Mouse (Mus musculus) B cell, adult 2 months (primary cell): ENCODE data around the gene Mxra8.

Experiments
- DNase-seq, 2 experiments: peaks; one replicate each; pipeline ENCODE4 v3.0.0; 2022

Mxra8 gene

GRCm38 (mm10) chr4:155868614-155869298, 29.3 kb downstream of the Mxra8 start:
- no peak for DNase-seq

GRCm38 (mm10) chr4:155869317-155870033, 30.0 kb downstream of the Mxra8 start, which contains the start of the genes Cptp and Ints11:
Cptp (minus strand) TSS chr4:155869440.
Ints11 (plus strand) TSS chr4:155869546.
- DNase-seq, result peak; percentile 96

GRCm38 (mm10) chr4:155871404-155871803, 31.9 kb downstream of the Mxra8 start:
- no peak for DNase-seq

- DNase-seq, result no peak
These were observed 44.1 kb downstream of the Mxra8 start for GRCm38 (mm10) chr4:155883587-155883986.

GRCm38 (mm10) chr4:155886330-155886729, 46.9 kb downstream of the Mxra8 start:
- no peak for DNase-seq

- no peak for DNase-seq
These were observed 48.2 kb downstream of the Mxra8 start for GRCm38 (mm10) chr4:155887674-155888073.

GRCm38 (mm10) chr4:155888181-155888580, 48.7 kb downstream of the Mxra8 start:
- DNase-seq, result peak in 1 of 2 experiments; percentile 0

GRCm38 (mm10) chr4:155889316-155889715, 49.8 kb downstream of the Mxra8 start:
- peak in 1 of 2 experiments; percentile 0 for DNase-seq

GRCm38 (mm10) chr4:155891011-155891471, 51.6 kb downstream of the Mxra8 start:
- no peak for DNase-seq

GRCm38 (mm10) chr4:155891551-155892001, 52.1 kb downstream of the Mxra8 start, which contains the start of the genes Pusl1 and Acap3:
Pusl1 (minus strand) TSS chr4:155891781.
Acap3 (plus strand) TSS chr4:155891822.
- peak; percentile 98 for DNase-seq

- DNase-seq, result peak; percentile 85
These were observed 52.5 kb downstream of the Mxra8 start for GRCm38 (mm10) chr4:155892017-155892416.

- peak; percentile 56 to 57 for DNase-seq
These were observed 53.1 kb downstream of the Mxra8 start for GRCm38 (mm10) chr4:155892438-155893211.

- peak; percentile 0 to 1 for DNase-seq
These were observed 53.8 kb downstream of the Mxra8 start for GRCm38 (mm10) chr4:155893212-155893690.
